Mouse (Mus musculus) embryonic facial prominence, embryonic 12.5 days (tissue): ENCODE data around the gene Erc2. TPM values are rescaled to one million over a fixed set of nuclear protein-coding genes. Genes with fewer than 3 reads are reported as not detected.

Experiments
- ATAC-seq: fragments of 200-750 bp; cut with Nextera tagmentation; 2 replicates; pipeline ENCODE4 v1.8.0; 2017; ENCODE audit not compliant: insufficient number of reproducible peaks, insufficient read depth, low FRiP score, low TSS enrichment
- H3K27ac ChIP-seq: fragments of 300-500 bp; sonication (generic); 2 replicates; pipeline ENCODE4 v1.5.1; 2016; ENCODE audit warnings: mild to moderate bottlenecking
- H3K27me3 ChIP-seq: fragments of 300-500 bp; sonication (generic); 2 replicates; pipeline ENCODE4 v1.6.1; 2016; ENCODE audit warnings: mild to moderate bottlenecking, moderate library complexity
- H3K36me3 ChIP-seq: fragments of 300-500 bp; sonication (generic); 2 replicates; pipeline ENCODE4 v1.6.1; 2016; ENCODE audit warnings: mild to moderate bottlenecking
- H3K4me1 ChIP-seq: fragments of 300-500 bp; sonication (generic); 2 replicates; pipeline ENCODE4 v1.6.1; 2016
- H3K4me2 ChIP-seq: fragments of 300-500 bp; sonication (generic); replicated peaks from 2 replicates; pipeline ENCODE4 v1.6.1; 2016; ENCODE audit warnings: mild to moderate bottlenecking, moderate library complexity
- H3K4me3 ChIP-seq: fragments of 300-500 bp; sonication (generic); 2 replicates; pipeline ENCODE4 v1.5.1; 2016; ENCODE audit warnings: mild to moderate bottlenecking
- H3K9ac ChIP-seq: fragments of 300-500 bp; sonication (generic); 2 replicates; pipeline ENCODE4 v1.6.1; 2016; ENCODE audit warnings: mild to moderate bottlenecking, moderate library complexity
- H3K9me3 ChIP-seq: fragments of 300-500 bp; sonication (generic); 2 replicates; pipeline ENCODE4 v1.6.1; 2016; ENCODE audit warnings: mild to moderate bottlenecking, moderate library complexity
- WGBS: fragments of 180-500 bp; shearing (Covaris S2); methylation state at CpG from one replicate; pipeline ENCODE4 v1.1.7; 2016; 5-methylcytosine and 5-hydroxymethylcytosine counted together
- polyA plus RNA-seq: library from polyadenylated mRNA; unstranded; fragments of >200 nt; fragmentation: Nextera tagmentation; extraction: Ambion mirVana; gene quantifications from 2 replicates; pipeline ENCODE4 v1.2.1, GENCODE M21; 2016

The Erc2 gene
- polyA plus RNA-seq, 1 experiment from 2014 or later, result 12.0 TPM

- H3K27ac ChIP-seq, result no peak overlapping the region
- ATAC-seq, result no peak
- no peaks in the 10 kb centered on the region for H3K27me3 ChIP-seq
- 91% methylated on average over 2 of the region's 2 CpGs for WGBS
- no peaks in the 10 kb centered on the region for H3K9me3 ChIP-seq
- H3K9ac ChIP-seq, result no peak overlapping the region
- no peaks in the 10 kb centered on the region for H3K36me3 ChIP-seq
- H3K4me1 ChIP-seq, result no peaks in the 10 kb centered on the region
- no peak overlapping the region for H3K4me3 ChIP-seq
- H3K4me2 ChIP-seq, result no peak overlapping the region
These were observed 666.0 kb downstream of the Erc2 start for GRCm38 (mm10) chr14:28288196-28288595.

GRCm38 (mm10) chr14:28288926-28289325 is 666.7 kb downstream of the Erc2 start:
- ATAC-seq, result no peak
- Histone ChIP-seq H3K4me3 (no peak overlapping the region), H3K27me3 (no peaks in the 10 kb centered on the region), H3K4me1 (no peaks in the 10 kb centered on the region), H3K9me3 (no peaks in the 10 kb centered on the region), H3K9ac (no peak overlapping the region), H3K36me3 (no peaks in the 10 kb centered on the region), H3K27ac (no peak overlapping the region), H3K4me2 (no peak overlapping the region)
- 81% methylated on average over 2 of the region's 2 CpGs for WGBS

- Histone ChIP-seq H3K36me3 (no peaks in the 10 kb centered on the region), H3K27ac (no peak overlapping the region), H3K9me3 (no peaks in the 10 kb centered on the region), H3K27me3 (no peaks in the 10 kb centered on the region; the same call in 1 of the 2 replicates), H3K9ac (no peak overlapping the region), H3K4me3 (no peak overlapping the region), H3K4me1 (peaks cover 10% of the 10 kb centered on the region), H3K4me2 (no peak overlapping the region)
- WGBS, result 90% methylated on average over 5 of the region's 5 CpGs
- no peak for ATAC-seq
These were observed 671.7 kb downstream of the Erc2 start for GRCm38 (mm10) chr14:28293921-28294320.

- Histone ChIP-seq H3K36me3 (no peaks in the 10 kb centered on the region), H3K4me1 (peaks cover 10% of the 10 kb centered on the region), H3K9ac (no peak overlapping the region), H3K9me3 (no peaks in the 10 kb centered on the region), H3K4me2 (no peak overlapping the region), H3K27me3 (no peaks in the 10 kb centered on the region; the same call in 1 of the 2 replicates), H3K27ac (no peak overlapping the region), H3K4me3 (no peak overlapping the region)
- 64% methylated on average over 4 of the region's 4 CpGs for WGBS
- no peak for ATAC-seq
These were observed 672.9 kb downstream of the Erc2 start for GRCm38 (mm10) chr14:28295145-28295544.

- no peak overlapping the region for H3K9ac ChIP-seq
- ATAC-seq, result no peak
- H3K9me3 ChIP-seq, result no peaks in the 10 kb centered on the region
- no peaks in the 10 kb centered on the region; the same call in 1 of the 2 replicates for H3K27me3 ChIP-seq
- no peaks in the 10 kb centered on the region for H3K36me3 ChIP-seq
- H3K4me3 ChIP-seq, result no peak overlapping the region
- H3K4me2 ChIP-seq, result no peak overlapping the region
- WGBS, result 75% methylated on average over 6 of the region's 6 CpGs
- H3K4me1 ChIP-seq, result peaks cover 6% of the 10 kb centered on the region
- no peak overlapping the region for H3K27ac ChIP-seq
These were observed 677.9 kb downstream of the Erc2 start for GRCm38 (mm10) chr14:28300095-28300494.

- 36% methylated on average over 5 of the region's 5 CpGs for WGBS
- ATAC-seq, result no peak
- H3K9me3 ChIP-seq, result no peaks in the 10 kb centered on the region
These were observed 679.0 kb downstream of the Erc2 start for GRCm38 (mm10) chr14:28301251-28301650.

GRCm38 (mm10) chr14:28304131-28304530 is 681.9 kb downstream of the Erc2 start:
- H3K27ac ChIP-seq, result no peak overlapping the region
- H3K4me2 ChIP-seq, result no peak overlapping the region
- no peak overlapping the region for H3K4me3 ChIP-seq
- H3K27me3 ChIP-seq, result no peaks in the 10 kb centered on the region
- no peaks in the 10 kb centered on the region for H3K4me1 ChIP-seq
- no peak overlapping the region for H3K9ac ChIP-seq
- no peaks in the 10 kb centered on the region for H3K36me3 ChIP-seq
- H3K9me3 ChIP-seq, result no peaks in the 10 kb centered on the region
- ATAC-seq, result no peak
- WGBS, result 80% methylated on average over 5 of the region's 5 CpGs

More at GRCm38 (mm10) chr14:28301251-28301650, 679.0 kb downstream of the Erc2 start:
- Histone ChIP-seq H3K27ac (no peak overlapping the region), H3K4me3 (no peak overlapping the region), H3K27me3 (no peaks in the 10 kb centered on the region), H3K4me1 (no peaks in the 10 kb centered on the region), H3K9ac (no peak overlapping the region), H3K36me3 (no peaks in the 10 kb centered on the region), H3K4me2 (no peak overlapping the region)

GRCm38 (mm10) chr14:28308661-28309060 is 686.4 kb downstream of the Erc2 start:
- no peaks in the 10 kb centered on the region for H3K36me3 ChIP-seq
- H3K4me3 ChIP-seq, result no peak overlapping the region
- no peaks in the 10 kb centered on the region for H3K4me1 ChIP-seq
- no peak for ATAC-seq
- no peak overlapping the region for H3K27ac ChIP-seq
- H3K27me3 ChIP-seq, result peaks cover 14% of the 10 kb centered on the region; the same call in 1 of the 2 replicates
- H3K4me2 ChIP-seq, result no peak overlapping the region
- H3K9ac ChIP-seq, result no peak overlapping the region
- H3K9me3 ChIP-seq, result no peaks in the 10 kb centered on the region
- 68% methylated on average over 1 of the region's 1 CpGs for WGBS

- ATAC-seq, result no peak
These were observed 694.6 kb downstream of the Erc2 start for GRCm38 (mm10) chr14:28316851-28317250.

GRCm38 (mm10) chr14:28321916-28322534 is 699.8 kb downstream of the Erc2 start:
- ATAC-seq, result no peak
- no peaks in the 10 kb centered on the region; the same call in 1 of the 2 replicates for H3K27me3 ChIP-seq
- H3K9me3 ChIP-seq, result no peaks in the 10 kb centered on the region
- H3K4me3 ChIP-seq, result no peak overlapping the region
- no peak overlapping the region for H3K27ac ChIP-seq
- no peaks in the 10 kb centered on the region for H3K4me1 ChIP-seq
- WGBS, result 88% methylated on average over 5 of the region's 5 CpGs
- H3K36me3 ChIP-seq, result no peaks in the 10 kb centered on the region
- H3K4me2 ChIP-seq, result no peak overlapping the region
- no peak overlapping the region for H3K9ac ChIP-seq

More at GRCm38 (mm10) chr14:28316851-28317250, 694.6 kb downstream of the Erc2 start:
- Histone ChIP-seq H3K27me3 (peaks cover 10% of the 10 kb centered on the region; the same call in 1 of the 2 replicates), H3K4me1 (no peaks in the 10 kb centered on the region), H3K9me3 (no peaks in the 10 kb centered on the region), H3K36me3 (no peaks in the 10 kb centered on the region), H3K27ac (no peak overlapping the region), H3K9ac (no peak overlapping the region), H3K4me3 (no peak overlapping the region), H3K4me2 (no peak overlapping the region)
- WGBS, result 70% methylated on average over 7 of the region's 7 CpGs

GRCm38 (mm10) chr14:28323243-28323642 is 701.0 kb downstream of the Erc2 start:
- 72% methylated on average over 2 of the region's 2 CpGs for WGBS

GRCm38 (mm10) chr14:28323727-28324126 is 701.5 kb downstream of the Erc2 start:
- Histone ChIP-seq H3K9me3 (no peaks in the 10 kb centered on the region), H3K4me3 (no peak overlapping the region), H3K4me2 (no peak overlapping the region), H3K27ac (no peak overlapping the region), H3K27me3 (no peaks in the 10 kb centered on the region; the same call in 1 of the 2 replicates), H3K36me3 (no peaks in the 10 kb centered on the region), H3K9ac (no peak overlapping the region), H3K4me1 (no peaks in the 10 kb centered on the region)
- WGBS, result 87% methylated on average over 2 of the region's 2 CpGs
- no peak for ATAC-seq

More at GRCm38 (mm10) chr14:28323243-28323642, 701.0 kb downstream of the Erc2 start:
- no peaks in the 10 kb centered on the region for H3K36me3 ChIP-seq
- no peaks in the 10 kb centered on the region for H3K4me1 ChIP-seq
- no peak for ATAC-seq
- H3K27me3 ChIP-seq, result no peaks in the 10 kb centered on the region; the same call in 1 of the 2 replicates
- no peak overlapping the region for H3K4me3 ChIP-seq
- H3K9ac ChIP-seq, result no peak overlapping the region
- no peaks in the 10 kb centered on the region for H3K9me3 ChIP-seq
- no peak overlapping the region for H3K27ac ChIP-seq
- H3K4me2 ChIP-seq, result no peak overlapping the region
